Mouse (Mus musculus): Measurements from ENCODE around the gene Xirp2.

The Xirp2 gene

GRCm38 (mm10) chr2:67565480-67566331 lies 119.9 kb downstream of the Xirp2 start, which contains the start of gene B3galt1:
Gene B3galt1 (plus strand): TSS chr2:67565871.
- peak; percentile 91 for DNase-seq

DNA sequence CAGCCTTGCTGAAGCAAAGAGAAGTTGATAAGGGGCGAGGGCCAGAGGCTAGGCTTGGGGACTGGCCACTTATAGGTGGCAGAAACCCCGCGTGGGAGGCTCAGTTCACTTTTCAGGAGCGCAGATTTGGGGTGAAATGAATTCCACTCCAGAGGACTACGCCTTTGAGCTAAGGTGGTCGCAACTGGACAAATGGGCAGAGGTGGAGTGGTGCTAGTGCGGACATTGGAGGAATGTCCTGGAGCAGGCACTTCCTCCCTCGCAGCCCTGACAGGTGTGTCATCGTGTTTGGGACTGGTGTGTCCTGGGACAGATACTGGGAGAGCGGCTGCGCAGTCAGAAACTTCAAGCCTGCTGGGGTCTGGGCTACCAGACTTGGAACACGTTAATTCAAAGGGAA lies 120.8 kb downstream of the Xirp2 start:
- peak; percentile 13 for DNase-seq

DNA sequence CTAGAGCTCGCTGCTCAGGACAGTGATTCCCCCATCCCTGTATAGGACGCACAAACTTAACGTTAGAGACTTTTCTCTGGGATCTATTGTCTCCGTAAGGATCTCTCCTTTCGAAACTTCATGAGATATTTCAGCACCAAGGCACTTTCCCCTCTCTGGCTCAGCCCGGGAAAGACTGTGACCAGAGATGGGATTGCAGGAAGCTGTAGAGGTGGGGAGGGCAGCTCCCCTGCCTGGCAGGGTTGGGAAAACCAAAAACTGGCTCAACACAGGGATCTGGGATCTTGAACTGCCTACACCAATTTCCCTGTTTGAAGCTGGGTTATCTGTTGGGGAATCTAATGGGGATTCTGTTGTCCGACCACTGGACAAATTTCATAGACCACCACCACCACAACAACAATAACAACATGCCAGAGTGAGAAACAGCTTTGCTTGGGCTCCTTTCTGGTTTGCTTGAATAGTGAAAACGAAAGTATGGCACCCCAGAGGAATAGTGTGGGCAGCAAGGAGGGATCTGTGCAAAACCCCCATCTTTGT lies 121.4 kb downstream of the Xirp2 start:
- no peak for DNase-seq

Data from cerebellum, adult 8-10 months (tissue).